Mouse (Mus musculus): Measurements from ENCODE around the gene Hnrnpul1. TPM values are rescaled to one million over a fixed set of nuclear protein-coding genes. Genes with fewer than 3 reads are reported as not detected.

Hnrnpul1 gene
- total RNA-seq, 2 experiments from 2014 or later: 114 to 119 TPM

- no peak for DNase-seq (ENCODE audit: low spot score in 2 of 2)
Measured at GRCm38 (mm10) chr7:25672442-25672841, 82.1 kb downstream of the Hnrnpul1 start.

DNA sequence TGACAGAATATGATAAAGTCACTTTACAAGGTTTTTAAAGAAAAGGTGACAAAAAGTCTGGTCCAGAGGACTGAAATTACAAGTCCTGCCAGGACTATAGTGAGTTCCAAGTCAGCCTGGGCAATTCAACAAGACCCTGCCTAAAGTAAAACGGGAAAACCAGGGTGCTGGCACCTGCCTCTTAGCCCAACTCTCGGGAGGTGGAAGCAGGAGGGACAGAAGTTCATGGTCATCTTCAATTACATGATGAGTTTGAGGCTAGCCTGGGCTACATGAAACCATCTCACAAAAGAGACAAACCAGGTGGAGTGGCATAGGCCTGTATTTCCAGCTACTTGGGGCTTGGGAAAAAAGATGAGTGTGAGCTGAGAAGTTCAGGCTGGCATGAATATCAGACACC lies 82.9 kb downstream of the Hnrnpul1 start:
- DNase-seq (ENCODE audit: low spot score in 2 of 2): no peak

Other genes starting within 250 kb of the Hnrnpul1 start
- gene Ceacam2, start 214.9 kb downstream of the Hnrnpul1 start, total RNA-seq (2021): under 1 TPM; 0.14 to 0.23 TPM
- gene Erich4, start 138.9 kb downstream of the Hnrnpul1 start, total RNA-seq (2021): under 1 TPM in 1 of 2 experiments, not detected in 1; 0.57 TPM
- 10 to 100 TPM; 37.3 to 39.2 TPM for gene Dmac2, start 135.3 kb downstream of the Hnrnpul1 start, total RNA-seq (2021)
- gene B3gnt8, start 128.1 kb downstream of the Hnrnpul1 start, total RNA-seq (2021): 1 to 10 TPM; 1.9 to 2.0 TPM
- 10 to 100 TPM; 38.3 to 42.6 TPM for gene Bckdha, start 95.8 kb downstream of the Hnrnpul1 start, total RNA-seq (2021)
- gene Exosc5, start 95.6 kb downstream of the Hnrnpul1 start, total RNA-seq (2021): 10 to 100 TPM; 29.3 to 29.8 TPM
- gene Tmem91, start 79.6 kb downstream of the Hnrnpul1 start, total RNA-seq (2021): 10 to 100 TPM; 16.4 to 29.3 TPM
- 10 to 100 TPM; 21.9 to 25.3 TPM for gene B9d2, start 74.0 kb downstream of the Hnrnpul1 start, total RNA-seq (2021)
- 1 to 10 TPM; 8.1 to 8.9 TPM for gene Tgfb1, start 67.8 kb downstream of the Hnrnpul1 start, total RNA-seq (2021)
- 10 to 100 TPM; 50.1 to 50.5 TPM for gene Ccdc97, start 35.7 kb downstream of the Hnrnpul1 start, total RNA-seq (2021)
- 10 to 100 TPM; 46.7 to 47.9 TPM for gene Axl, start 33.9 kb upstream of the Hnrnpul1 start, total RNA-seq (2021)
- gene Cyp2s1, start 62.2 kb upstream of the Hnrnpul1 start, total RNA-seq (2021): 1 to 10 TPM; 1.3 to 1.9 TPM
- gene Cyp2b10, start 142.9 kb upstream of the Hnrnpul1 start, total RNA-seq (2021): not detected